In the genomic region with DNA sequence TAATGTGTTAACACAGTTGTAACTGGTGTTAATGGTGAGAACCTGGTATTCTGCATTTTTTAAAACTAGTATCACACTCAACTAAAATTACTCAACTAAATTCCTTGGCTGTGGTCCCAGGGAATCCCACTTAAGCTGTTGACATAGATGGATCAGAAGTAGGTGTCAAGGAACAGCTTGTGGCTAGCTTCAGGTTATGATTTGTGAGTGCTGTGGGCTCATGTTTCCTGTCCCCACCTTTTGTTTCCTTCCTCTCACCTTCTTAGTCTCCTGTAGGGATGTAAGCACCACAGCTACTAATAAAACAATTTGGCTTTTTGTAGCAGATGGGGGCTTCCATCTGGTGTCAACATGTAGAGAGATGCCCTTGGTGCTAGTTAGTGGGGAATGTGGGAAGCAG, we compare ENCODE assay signal across 17 mouse cellular contexts.
DNase-seq lines count a peak whose midpoint lies in the region; ATAC-seq lines count a peak whose summit lies in the region.
"Had no signal": no experiment of that assay in that cellular context is flagged by ENCODE, and none has a peak within 500 bp of the region (broad histone marks: within the 10 kb centered on the region; RNA-seq: fewer than 3 reads in every experiment).

No protein-coding gene starts in this region.

- H3K9ac ChIP-seq in forebrain, embryonic 11.5 days (ENCODE audit: low read length), result no peak overlapping the region
- H3K9ac ChIP-seq in hindbrain, embryonic 11.5 days (ENCODE audit: low read depth, low read length), result no peak overlapping the region
- H3K9ac ChIP-seq in kidney, embryonic 14.5 days (ENCODE audit: low read depth, low read length), result no peak overlapping the region
- H3K9ac ChIP-seq: intestine, embryonic 15.5 days; liver, embryonic 12.5 days had no signal

- H3K27me3 ChIP-seq in forebrain, embryonic 11.5 days (ENCODE audit: control insufficient read depth, insufficient read depth, low read length), result no peaks in the 10 kb centered on the region
- no peaks in the 10 kb centered on the region for H3K27me3 ChIP-seq in hindbrain, embryonic 11.5 days (ENCODE audit: control insufficient read depth, insufficient read depth, low read length)
- no peaks in the 10 kb centered on the region for H3K27me3 ChIP-seq in kidney, embryonic 14.5 days (ENCODE audit: control insufficient read depth, insufficient read depth, low read length)
- H3K27me3 ChIP-seq: intestine, embryonic 15.5 days; liver, embryonic 12.5 days had no signal

- DNase-seq in layer of hippocampus, postnatal 14 days (ENCODE audit: low spot score in 2 of 2), result peak; percentile 31 to 63
- DNase-seq in layer of hippocampus, adult 9-10 months (ENCODE audit: low spot score), result no peak
- peak; percentile 4 for DNase-seq in Muller cell, postnatal 12 days (ENCODE audit: inconsistent ontology term)
- DNase-seq in forebrain, embryonic 11.5 days (ENCODE audit: low spot score), result peak; percentile 38
- DNase-seq in hindbrain, embryonic 11.5 days (ENCODE audit: low spot score), result no peak
- DNase-seq in kidney, postnatal 14 days, result no peak
- no peak for DNase-seq in embryo, embryonic 9.5 days (ENCODE audit: extremely low spot score)
- DNase-seq: B cell, adult 2 months; gastrocnemius, postnatal 10 days; heart, postnatal 10 days; layer of hippocampus, adult 9-11 months; retina, postnatal 1 day; thymus, adult 2 months had no signal

- H3K27ac ChIP-seq in forebrain, embryonic 11.5 days (ENCODE audit: low read depth, low read length), result peak overlapping the region; percentile 88
- H3K27ac ChIP-seq in hindbrain, embryonic 11.5 days (ENCODE audit: low read depth, low read length), result peak overlapping the region; percentile 74
- H3K27ac ChIP-seq in kidney, embryonic 14.5 days (ENCODE audit: low read depth, low read length), result no peak overlapping the region
- H3K27ac ChIP-seq: intestine, embryonic 15.5 days; limb, embryonic 10.5 days; liver, embryonic 12.5 days had no signal

- peaks cover 11% of the 10 kb centered on the region for H3K4me1 ChIP-seq in forebrain, embryonic 11.5 days (replicated peaks; ENCODE audit: control insufficient read depth, insufficient read depth, low read length)
- 0 out of 2 replicates have a peak, but pooled peaks cover 2% of the 10 kb centered on the region for H3K4me1 ChIP-seq in hindbrain, embryonic 11.5 days (replicated peaks; ENCODE audit: control insufficient read depth, insufficient read depth, low read length)
- no peaks in the 10 kb centered on the region for H3K4me1 ChIP-seq in kidney, embryonic 14.5 days (ENCODE audit: control insufficient read depth, insufficient read depth, low read length)
- H3K4me1 ChIP-seq: intestine, embryonic 15.5 days; limb, embryonic 10.5 days; liver, embryonic 12.5 days had no signal

- no peak overlapping the region for H3K4me3 ChIP-seq in forebrain, embryonic 11.5 days (ENCODE audit: low read depth, low read length)
- H3K4me3 ChIP-seq in hindbrain, embryonic 11.5 days (ENCODE audit: low read depth, low read length), result no peak overlapping the region
- no peak overlapping the region for H3K4me3 ChIP-seq in kidney, embryonic 14.5 days (ENCODE audit: low read length)
- H3K4me3 ChIP-seq: intestine, embryonic 15.5 days; limb, embryonic 10.5 days; liver, embryonic 12.5 days had no signal

- no peak for ATAC-seq in forebrain, embryonic 11.5 days (replicated peaks; ENCODE audit: low FRiP score)
- no peak for ATAC-seq in hindbrain, embryonic 11.5 days (ENCODE audit: low FRiP score)
- no peak for ATAC-seq in kidney, embryonic 14.5 days (ENCODE audit: low FRiP score, low TSS enrichment)
- ATAC-seq: intestine, embryonic 15.5 days; liver, embryonic 12.5 days had no signal

- no peaks in the 10 kb centered on the region for H3K36me3 ChIP-seq in forebrain, embryonic 11.5 days (ENCODE audit: control insufficient read depth, insufficient read depth, low read length)
- no peaks in the 10 kb centered on the region for H3K36me3 ChIP-seq in hindbrain, embryonic 11.5 days (ENCODE audit: control insufficient read depth, insufficient read depth, low read length)
- H3K36me3 ChIP-seq in kidney, embryonic 14.5 days (ENCODE audit: control insufficient read depth, insufficient read depth, low read length), result no peaks in the 10 kb centered on the region
- H3K36me3 ChIP-seq: intestine, embryonic 15.5 days; limb, embryonic 10.5 days; liver, embryonic 12.5 days had no signal

- no peak overlapping the region for H3K4me2 ChIP-seq in forebrain, embryonic 11.5 days (ENCODE audit: low read depth, low read length, severe bottlenecking)
- H3K4me2 ChIP-seq in hindbrain, embryonic 11.5 days (replicated peaks; ENCODE audit: low read depth, low read length), result no peak overlapping the region
- no peak overlapping the region for H3K4me2 ChIP-seq in kidney, embryonic 14.5 days (replicated peaks; ENCODE audit: low read depth, low read length)
- H3K4me2 ChIP-seq: intestine, embryonic 15.5 days; liver, embryonic 12.5 days had no signal

- no peaks in the 10 kb centered on the region for H3K9me3 ChIP-seq in forebrain, embryonic 11.5 days (ENCODE audit: control insufficient read depth, low read length)
- H3K9me3 ChIP-seq in hindbrain, embryonic 11.5 days (ENCODE audit: control insufficient read depth, low read length), result no peaks in the 10 kb centered on the region
- no peaks in the 10 kb centered on the region for H3K9me3 ChIP-seq in kidney, embryonic 14.5 days (ENCODE audit: control insufficient read depth, low read length)
- H3K9me3 ChIP-seq: intestine, embryonic 15.5 days; limb, embryonic 10.5 days; liver, embryonic 12.5 days had no signal

Comparison
In these comparisons a context has a peak if more than half of its experiments do, and no peak if none do; other contexts are left out.
1. DNase-seq: peak in layer of hippocampus, postnatal 14 days (2 of 2), Muller cell, postnatal 12 days (single experiment) and forebrain, embryonic 11.5 days (single experiment); none in layer of hippocampus, adult 9-10 months (single experiment), hindbrain, embryonic 11.5 days (single experiment), kidney, postnatal 14 days (single experiment) and embryo, embryonic 9.5 days (single experiment).